Mouse (Mus musculus): ENCODE results near the gene Stk35.
"Not testable (repeated sequence)": the region's sequence is repeated elsewhere in the genome, so short reads cannot be mapped to it uniquely, and the experiment has no call there.

Stk35 gene

DNA sequence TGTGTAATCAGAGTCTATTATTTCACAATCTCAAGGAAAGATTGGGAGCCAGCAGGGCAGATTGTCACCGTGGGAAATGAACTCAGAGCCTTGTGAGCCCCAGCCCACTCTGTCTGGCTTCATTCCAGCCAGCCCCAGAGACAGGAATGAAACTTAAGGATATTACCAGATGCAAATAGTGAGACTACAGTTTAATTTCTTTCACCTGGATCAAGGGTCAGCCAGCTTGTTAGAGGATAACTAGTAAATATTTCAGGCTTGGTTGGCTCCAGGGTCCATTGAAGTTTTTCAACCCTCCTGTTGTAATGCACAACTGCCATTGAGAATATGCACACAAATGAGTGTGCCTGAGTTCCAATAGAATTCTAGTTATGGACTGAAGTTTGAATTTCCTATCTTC is 36.6 kb downstream of the Stk35 start:
- DNase-seq: no peak

DNA sequence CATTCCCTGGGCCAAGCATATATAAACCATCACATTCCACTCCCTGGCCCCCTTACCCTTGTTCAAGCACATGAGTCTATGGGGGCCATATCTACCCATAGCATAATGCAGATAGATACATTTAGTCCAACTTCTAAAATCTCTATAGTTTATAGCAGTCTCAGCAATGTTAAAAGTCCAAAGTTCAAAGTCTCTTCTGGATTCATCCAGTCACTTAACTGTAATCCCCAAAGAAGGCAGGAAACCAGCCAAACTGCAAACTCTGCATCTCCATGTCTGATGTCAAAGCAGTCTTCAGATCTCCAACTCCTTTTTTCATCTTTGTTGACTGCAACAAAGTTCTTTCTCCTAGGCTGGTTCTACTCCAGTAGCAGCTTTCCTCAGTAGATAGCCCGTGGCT is 38.0 kb downstream of the Stk35 start:
- DNase-seq: no peak

DNA sequence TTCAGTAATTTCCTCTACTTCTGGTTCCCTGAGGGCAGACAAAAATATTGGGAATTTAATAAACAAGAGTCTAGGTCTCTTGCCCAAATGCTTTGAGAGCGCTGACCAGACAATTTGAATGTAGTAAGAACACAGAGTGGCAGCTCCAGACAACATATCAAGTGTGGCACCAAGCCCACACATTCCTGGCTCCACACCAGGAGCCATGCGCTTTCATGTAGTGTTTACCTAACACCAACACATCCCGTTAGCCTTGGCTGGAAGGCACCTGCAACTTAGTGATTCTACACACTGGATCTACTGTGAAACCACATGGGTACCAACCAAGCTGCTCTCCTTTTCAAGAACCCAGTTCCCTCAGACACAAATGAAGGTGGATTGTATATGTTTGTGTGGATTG is 45.5 kb downstream of the Stk35 start:
- DNase-seq: no peak

DNA sequence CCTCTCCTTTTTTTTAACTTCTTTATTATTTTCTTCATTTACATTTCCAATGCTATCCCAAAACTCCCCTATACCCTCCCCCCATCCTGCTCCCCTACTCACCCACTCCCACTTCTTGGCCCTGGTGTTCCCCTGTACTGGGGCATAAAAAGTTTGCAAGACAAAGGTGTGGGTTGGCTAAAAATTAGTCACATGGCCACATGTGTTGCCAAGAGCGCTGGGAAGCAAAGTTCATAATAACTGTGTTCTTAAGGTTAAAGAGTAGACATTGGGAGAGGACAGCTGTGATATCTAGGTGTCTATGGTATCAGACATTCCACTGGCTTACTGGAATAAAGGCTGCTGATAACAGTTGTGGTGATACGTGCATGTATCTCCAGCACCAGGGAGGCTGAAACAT is 46.2 kb downstream of the Stk35 start:
- DNase-seq: no peak

DNA sequence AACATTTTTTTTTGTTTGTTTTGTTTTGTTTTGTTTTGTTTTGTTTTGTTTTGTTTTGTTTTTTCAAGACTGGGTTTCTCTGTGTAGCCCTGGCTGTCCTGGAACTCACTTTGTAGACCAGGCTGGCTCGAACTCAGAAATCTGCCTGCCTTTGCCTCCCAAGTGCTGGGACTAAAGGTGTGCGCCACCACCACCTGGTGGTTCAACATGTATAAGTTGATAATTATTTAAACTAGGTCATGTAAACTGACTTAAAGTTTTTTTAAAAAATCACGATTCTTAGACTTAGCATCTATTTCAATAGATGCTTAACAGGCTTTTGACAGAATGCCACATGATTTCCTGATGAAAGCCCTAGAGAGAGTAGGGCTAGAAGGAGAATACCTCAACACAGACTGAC is 48.8 kb downstream of the Stk35 start:
- not testable (repeated sequence) for DNase-seq

DNA sequence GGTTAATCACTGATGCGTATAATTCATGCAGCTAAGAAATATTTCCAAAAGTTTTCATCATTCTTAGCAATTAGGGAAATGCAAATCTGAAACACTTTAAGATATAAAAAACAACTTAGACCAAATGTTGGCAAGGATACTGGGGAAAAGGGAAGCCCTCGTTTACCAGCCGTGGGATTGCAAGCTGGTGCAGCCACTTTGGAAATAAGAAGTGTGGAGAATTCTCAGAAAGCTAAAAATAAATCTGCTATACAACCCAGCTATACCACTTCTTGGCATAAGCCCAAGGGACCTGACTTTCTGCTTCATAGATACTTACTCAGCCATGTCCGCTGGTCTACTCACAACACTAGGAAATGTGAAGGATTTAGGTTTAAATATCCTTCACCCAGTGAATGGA is 51.2 kb downstream of the Stk35 start:
- no peak for DNase-seq

DNA sequence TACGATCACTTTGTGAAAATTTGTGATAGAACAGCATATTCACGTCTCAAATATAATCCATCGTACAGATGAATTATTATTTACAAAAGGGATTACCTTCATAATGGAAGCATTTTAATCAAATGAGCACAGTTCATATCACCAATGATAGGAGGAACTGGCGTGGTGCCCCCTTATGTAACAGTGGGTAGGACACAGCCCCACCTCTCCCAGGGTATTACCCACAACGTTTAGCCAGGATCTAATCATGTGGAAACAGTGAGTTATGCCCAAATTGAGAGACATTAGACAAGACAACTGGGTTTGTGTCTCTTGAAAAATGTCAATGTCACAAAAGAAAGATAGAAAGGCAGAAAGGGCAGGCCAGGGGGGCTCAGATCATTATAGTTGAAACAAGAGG is 62.9 kb downstream of the Stk35 start:
- DNase-seq: peak; percentile 38

DNA sequence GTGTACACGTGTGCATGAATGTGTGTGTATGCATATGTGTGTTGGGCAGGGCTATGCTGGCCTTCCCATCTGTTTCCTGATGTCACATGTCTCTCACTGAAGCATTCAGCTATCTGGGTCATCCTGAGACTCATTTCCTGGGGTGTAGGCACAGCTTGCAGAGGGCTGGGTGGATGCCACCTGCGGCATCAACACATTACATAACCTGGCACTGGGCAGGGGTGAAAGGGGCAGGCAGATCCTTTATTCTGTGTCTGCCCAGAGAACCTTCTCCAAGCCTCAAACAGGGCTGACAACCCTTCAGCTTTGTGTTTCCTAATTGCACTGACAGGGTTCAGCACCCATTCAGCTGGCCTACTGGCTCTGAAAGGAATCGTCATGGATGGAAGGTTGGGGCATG is 64.6 kb downstream of the Stk35 start:
- DNase-seq: peak; percentile 82

DNA sequence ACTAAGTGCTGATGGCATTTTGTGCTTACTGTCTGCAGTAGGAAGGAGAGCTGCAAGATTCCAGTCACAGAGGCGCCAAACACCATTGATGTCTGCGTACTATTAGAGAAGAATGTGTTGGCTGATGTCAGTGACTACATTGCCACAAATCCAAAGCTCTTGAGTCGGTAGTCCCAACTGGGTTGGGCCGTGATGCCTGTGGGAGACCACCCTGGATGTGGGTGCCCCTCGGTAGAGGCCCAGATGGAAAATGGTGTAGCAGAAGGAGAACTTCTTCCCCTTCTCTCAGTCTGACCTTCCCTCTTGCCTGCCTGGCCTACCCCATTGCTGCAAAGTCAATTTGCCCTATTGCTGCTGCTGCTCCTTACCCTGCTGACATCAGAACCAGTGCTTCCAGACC is 68.8 kb downstream of the Stk35 start:
- no peak for DNase-seq

DNA sequence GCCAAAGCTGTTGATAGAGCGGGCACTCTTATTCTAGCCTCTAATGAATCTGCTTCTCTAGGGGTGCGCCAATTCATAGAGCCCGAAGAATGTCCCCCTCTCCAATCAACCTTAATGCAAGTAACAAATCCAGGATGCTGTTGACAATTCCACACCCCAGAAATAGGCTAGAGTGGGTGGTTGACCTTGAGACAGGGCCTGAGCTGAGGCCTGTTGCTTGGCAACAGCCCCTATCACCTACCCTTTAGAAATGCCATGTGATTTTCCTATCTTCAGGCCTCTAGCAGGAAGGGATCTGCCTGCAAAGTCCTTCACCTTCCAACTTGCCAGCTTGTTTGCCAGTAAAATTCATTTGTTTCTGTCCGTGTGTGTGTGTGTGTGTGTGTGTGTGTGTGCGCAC is 70.9 kb downstream of the Stk35 start:
- no peak for DNase-seq

DNA sequence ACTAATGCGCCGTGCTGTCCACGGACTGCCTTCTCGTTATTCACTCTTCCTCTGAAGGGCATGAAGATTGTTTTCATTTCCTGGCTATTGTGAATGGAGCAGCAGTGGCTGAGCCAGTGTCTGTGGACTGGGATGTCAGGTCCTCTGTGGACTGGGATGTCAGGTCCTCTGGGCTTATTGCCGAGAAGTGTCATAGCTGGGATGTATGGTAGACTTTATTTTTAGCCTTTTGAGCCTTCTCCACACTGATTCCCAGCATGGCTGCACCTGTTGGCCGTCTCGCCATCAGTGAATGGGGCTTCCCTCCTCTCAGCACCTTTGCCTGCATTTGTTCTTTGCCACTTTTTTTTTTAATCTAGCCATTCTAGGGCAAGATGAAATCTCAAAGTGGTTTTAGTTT is 71.8 kb downstream of the Stk35 start:
- DNase-seq: peak; percentile 24

DNA sequence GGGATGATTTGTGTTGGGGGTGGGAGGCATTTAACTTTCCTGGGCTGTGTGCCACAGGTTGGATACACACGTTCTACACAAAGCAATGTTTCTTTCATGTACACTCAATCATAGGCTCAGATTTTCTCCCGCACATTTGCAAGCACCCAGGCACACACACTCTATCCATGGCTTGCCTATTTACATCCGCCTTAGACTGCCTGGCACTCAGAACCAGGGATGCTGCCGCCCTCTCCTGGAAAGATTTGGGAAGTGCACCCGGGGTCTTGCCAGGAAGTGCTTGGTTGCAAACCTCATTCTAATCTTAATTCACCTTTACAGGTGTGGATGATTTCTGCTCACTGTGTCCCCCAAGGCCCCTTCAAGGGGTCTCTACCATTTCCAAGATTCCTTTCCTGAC is 73.2 kb downstream of the Stk35 start:
- DNase-seq: peak; percentile 95

DNA sequence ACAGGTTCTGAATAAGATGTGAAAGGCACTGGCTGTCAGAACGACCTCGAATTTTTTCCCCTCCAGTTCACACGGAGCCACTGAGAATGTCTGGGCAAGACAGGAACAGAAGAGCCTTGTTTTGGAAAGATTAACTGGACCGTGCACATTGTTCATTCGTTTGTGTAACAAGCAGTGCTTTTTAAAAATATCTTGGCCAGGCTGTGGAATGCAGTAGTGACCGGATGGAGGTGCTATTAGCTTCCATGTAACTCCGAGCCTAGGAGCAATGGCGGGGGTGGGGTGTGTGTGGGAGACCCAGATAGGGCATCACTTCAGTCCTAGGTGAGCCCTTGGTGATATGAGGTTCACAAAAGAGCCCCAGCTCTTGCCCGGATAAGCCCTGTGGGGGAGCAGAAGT is 73.8 kb downstream of the Stk35 start:
- DNase-seq: peak; percentile 37

DNA sequence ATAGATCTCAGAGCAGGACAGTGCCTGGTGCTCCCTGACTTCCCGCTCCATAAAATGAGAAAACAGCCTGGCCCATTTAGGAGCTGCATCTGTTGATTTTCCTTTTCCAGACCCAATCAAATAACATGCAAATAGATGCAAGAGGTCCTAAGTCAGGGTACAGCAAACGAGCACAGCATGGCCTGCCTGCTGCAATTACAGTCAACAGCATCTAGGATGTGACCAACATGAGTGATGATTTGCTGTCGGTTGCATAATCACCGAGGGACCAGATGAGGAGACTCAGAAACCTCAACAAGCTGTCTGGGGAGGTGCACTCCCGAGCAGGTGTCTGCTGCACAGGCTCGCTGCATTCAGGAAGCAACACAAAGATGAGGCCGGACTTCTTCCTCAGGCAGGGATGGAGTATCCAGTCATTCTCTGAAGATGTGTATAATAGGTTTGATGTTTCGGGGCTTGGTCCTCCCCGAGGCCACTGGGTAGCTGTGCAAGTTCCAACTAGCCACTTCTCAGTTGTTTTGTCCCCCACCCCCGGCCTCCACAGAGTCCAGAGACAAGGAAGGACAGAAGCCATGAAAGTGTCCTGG is 74.3 kb downstream of the Stk35 start:
- no peak for DNase-seq

DNA sequence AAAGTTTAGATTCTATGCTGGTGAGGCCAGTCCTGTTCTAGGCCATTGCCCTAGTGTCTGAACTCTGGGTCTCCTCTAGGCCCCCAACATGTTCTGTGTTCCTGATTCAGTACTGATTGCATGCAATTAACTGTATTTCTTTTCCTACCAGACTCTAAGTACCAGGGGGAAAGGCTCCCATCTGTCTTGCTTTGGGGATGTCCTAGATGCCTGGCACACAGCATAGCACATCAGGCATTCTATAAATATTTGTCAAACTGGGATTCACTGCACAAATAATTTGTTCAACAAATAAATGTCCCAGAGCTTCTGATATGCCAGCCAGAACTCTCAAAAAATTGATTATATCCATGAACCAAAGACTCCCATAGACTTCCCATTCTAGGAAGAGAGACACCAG is 76.6 kb downstream of the Stk35 start:
- no peak for DNase-seq

DNA sequence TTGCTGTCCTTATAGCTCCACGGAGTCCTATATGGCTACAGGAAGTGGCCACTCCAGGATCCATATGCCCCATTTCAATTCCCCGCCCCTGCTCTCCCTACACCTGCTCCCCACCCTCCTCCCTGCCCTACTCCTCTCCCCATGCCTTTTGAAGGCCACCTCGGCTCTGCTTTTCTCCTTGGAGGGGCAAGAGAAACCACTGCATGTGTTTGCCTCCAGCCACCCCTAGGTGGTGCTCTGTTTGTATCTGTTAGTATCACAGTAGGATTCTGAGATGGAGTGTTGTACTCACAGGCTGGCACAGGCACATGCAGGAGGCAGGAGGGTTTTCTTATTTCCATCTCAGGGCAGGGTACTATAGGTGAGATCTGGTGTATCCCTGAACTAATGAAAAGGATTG is 79.5 kb downstream of the Stk35 start:
- peak; percentile 53 for DNase-seq

DNA sequence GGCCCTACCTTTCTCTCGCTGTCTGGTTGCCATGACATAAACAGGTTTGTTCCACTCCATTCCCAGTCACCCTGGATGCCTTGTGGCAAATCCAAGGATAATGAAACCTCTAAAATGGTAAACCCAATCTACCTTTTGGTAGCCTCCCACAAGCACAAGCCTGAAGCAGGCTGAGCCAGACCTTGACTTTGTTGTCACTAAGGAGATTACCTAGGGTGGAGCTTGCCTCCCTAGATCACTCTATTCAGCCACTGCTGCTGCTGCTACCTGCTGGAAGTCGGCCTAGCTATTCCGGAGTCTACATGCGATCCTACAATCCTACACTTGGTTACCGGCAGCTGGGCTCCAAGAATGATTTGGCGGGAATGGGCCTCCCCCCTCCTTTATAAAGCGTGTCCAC is 79.9 kb downstream of the Stk35 start:
- no peak for DNase-seq

DNA sequence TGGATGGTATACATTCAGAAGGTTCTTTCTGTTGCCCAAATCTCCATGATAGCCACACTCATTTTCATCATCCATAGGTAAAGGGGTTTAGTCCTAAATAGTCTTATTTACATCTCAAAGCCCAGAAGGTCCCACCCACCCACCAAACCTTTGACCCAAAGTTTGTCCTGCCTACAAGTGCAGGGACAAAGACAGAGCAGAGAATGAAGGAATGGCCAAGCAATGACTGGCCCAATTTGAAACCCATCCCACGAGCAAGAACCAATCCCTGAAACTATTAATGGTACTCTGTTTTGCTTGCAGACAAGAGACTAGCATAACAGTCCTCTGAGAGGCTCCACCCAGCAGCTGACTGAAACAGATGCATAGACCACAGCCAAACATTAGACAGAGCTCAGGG is 81.6 kb downstream of the Stk35 start:
- no peak for DNase-seq
